Comparison of ENCODE assay signal across 14 mouse cellular contexts in the genomic region with DNA sequence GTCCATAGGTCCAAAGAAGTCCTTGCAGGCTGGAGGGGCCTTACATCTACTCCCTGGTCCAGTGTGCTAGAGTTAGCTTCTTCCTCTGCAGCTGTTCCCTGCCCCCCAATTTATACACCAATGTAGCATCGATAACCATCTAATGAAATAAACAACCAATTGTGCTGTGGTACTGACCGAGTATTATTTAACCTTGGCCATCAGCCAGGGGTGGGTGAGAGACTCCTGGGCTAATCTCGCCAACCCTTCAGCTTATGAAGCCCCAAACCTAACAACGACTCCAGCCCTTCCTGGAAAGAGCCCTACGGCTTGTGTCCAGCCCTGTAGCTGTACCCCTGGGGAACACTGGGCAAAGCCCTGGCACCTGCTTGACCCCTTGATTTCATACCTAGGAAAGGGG. TPM values are rescaled to one million over a fixed set of nuclear protein-coding genes. Genes with fewer than 3 reads are reported as not detected.
"Had no signal": no experiment of that assay in that cellular context is flagged by ENCODE, and none has a peak within 500 bp of the region (broad histone marks: within the 10 kb centered on the region; RNA-seq: fewer than 3 reads in every experiment).

No protein-coding gene starts in this region.

- H3K27ac ChIP-seq: kidney, embryonic 15.5 days; limb, embryonic 13.5 days; liver, embryonic 14.5 days; neural tube, embryonic 13.5 days had no signal

- H3K9me3 ChIP-seq: kidney, embryonic 15.5 days; limb, embryonic 13.5 days; neural tube, embryonic 13.5 days had no signal

- H3K27me3 ChIP-seq: kidney, embryonic 15.5 days; neural tube, embryonic 13.5 days had no signal

- H3K9ac ChIP-seq: kidney, embryonic 15.5 days; limb, embryonic 13.5 days; liver, embryonic 14.5 days; lung, embryonic 14.5 days; neural tube, embryonic 13.5 days had no signal

- ATAC-seq: intestine, embryonic 16.5 days; midbrain, embryonic 16.5 days had no signal

- DNase-seq: kidney, adult 2 months; kidney, postnatal 14 days; left cerebral cortex, postnatal 4 days; lung, embryonic 14.5 days; right cerebral cortex, adult 18-20 months; right cerebral cortex, postnatal 25 days; thymus, postnatal 36 days had no signal

- H3K4me2 ChIP-seq: kidney, embryonic 15.5 days; limb, embryonic 13.5 days; lung, embryonic 14.5 days; neural tube, embryonic 13.5 days had no signal

- H3K4me3 ChIP-seq: kidney, embryonic 15.5 days; limb, embryonic 13.5 days; neural tube, embryonic 13.5 days had no signal

- H3K36me3 ChIP-seq: kidney, embryonic 15.5 days; limb, embryonic 13.5 days had no signal

RNA-seq across cellular contexts. Expression of a gene that starts 49.2 kb away (rescaled TPM):
- total RNA-seq: megakaryocyte-erythroid progenitor cell, adult 5-6 weeks had no signal
